Mouse (Mus musculus) CH12.LX (cell line): ENCODE data around the gene Slc6a11.

ENCODE experiments used
- BHLHE40 ChIP-seq: IDR thresholded peaks from 2 replicates; pipeline ENCODE4 v1.6.1; 2011; ENCODE audit warnings: mild to moderate bottlenecking, low read depth, low read length, improper control_type of control experiment
- CHD2 ChIP-seq: IDR thresholded peaks from 2 replicates; pipeline ENCODE4 v1.6.1; 2011; ENCODE audit warnings: low read length, improper control_type of control experiment
- CTCF ChIP-seq, 2 experiments: IDR thresholded peaks in 1 of 2; conservative IDR thresholded peaks in 1 of 2; 2 replicates each; pipeline ENCODE4 v1.5.1; 2011 to 2012; ENCODE audit warnings: low read depth in 2 of 2, low read length in 2 of 2, improper control_type of control experiment in 1 of 2, inconsistent platforms in 1 of 2, mild to moderate bottlenecking in 1 of 2, moderate library complexity in 1 of 2
- EP300 ChIP-seq: IDR thresholded peaks from 2 replicates; pipeline ENCODE4 v1.6.1; 2011; ENCODE audit warnings: low read length, improper control_type of control experiment
- HCFC1 ChIP-seq: IDR thresholded peaks from 2 replicates; pipeline ENCODE4 v1.6.1; 2012; ENCODE audit warnings: low read depth, mild to moderate bottlenecking, inconsistent platforms, low read length, improper control_type of control experiment
- IRF4 ChIP-seq: IDR thresholded peaks from 2 replicates; pipeline ENCODE4 v1.6.1; 2014; ENCODE audit warnings: low read depth, mild to moderate bottlenecking, inconsistent platforms, low read length, improper control_type of control experiment
- NRF1 ChIP-seq: IDR thresholded peaks from 2 replicates; pipeline ENCODE4 v1.6.1; 2014; ENCODE audit warnings: low read depth, mild to moderate bottlenecking, inconsistent platforms, low read length, improper control_type of control experiment, moderate library complexity
- POLR2A ChIP-seq: IDR thresholded peaks from 2 replicates; pipeline ENCODE4 v1.6.1; 2011; ENCODE audit warnings: low read depth, mild to moderate bottlenecking, improper control_type of control experiment, low read length
- POLR2AphosphoS2 ChIP-seq: IDR thresholded peaks from 2 replicates; pipeline ENCODE4 v1.6.1; 2011; ENCODE audit warnings: low read depth, low read length, improper control_type of control experiment
- RCOR1 ChIP-seq: conservative IDR thresholded peaks from 2 replicates; pipeline ENCODE4 v1.6.1; 2012; ENCODE audit warnings: low read depth, mild to moderate bottlenecking, inconsistent platforms, low read length, improper control_type of control experiment
- USF1 ChIP-seq: IDR thresholded peaks from 2 replicates; pipeline ENCODE4 v1.6.1; 2014; ENCODE audit warnings: low read depth, mild to moderate bottlenecking, inconsistent platforms, low read length, improper control_type of control experiment
- ZKSCAN1 ChIP-seq: IDR thresholded peaks from 2 replicates; pipeline ENCODE4 v1.6.1; 2012; ENCODE audit warnings: low read depth, inconsistent platforms, low read length, improper control_type of control experiment, borderline replicate concordance
- ZMIZ1 ChIP-seq: IDR thresholded peaks from 2 replicates; pipeline ENCODE4 v1.6.1; 2012; ENCODE audit warnings: low read depth, mild to moderate bottlenecking, inconsistent platforms, low read length, improper control_type of control experiment
- ZNF384 ChIP-seq: IDR thresholded peaks from 2 replicates; pipeline ENCODE4 v1.6.1; 2012; ENCODE audit warnings: low read depth, low read length, improper control_type of control experiment, inconsistent platforms

DNA sequence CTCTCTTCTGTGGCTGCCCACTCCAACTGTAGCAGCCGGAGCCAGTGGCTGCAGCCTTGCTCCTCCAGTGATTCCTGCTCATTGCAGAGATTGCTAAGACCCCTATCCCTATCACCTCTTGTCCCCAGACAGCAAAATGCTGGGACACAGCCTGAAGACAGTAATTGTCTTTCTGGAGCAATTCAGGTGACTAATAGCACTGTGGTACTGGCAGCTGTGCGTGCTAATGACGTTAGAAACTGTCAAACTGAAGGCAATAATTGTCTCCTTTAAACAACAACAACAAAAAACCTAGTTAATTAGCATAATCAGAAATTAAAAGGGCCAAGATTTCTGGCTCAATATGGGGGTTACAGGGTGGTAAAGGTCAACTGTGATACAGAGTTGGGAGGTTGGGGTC, 133.0 kb downstream of the Slc6a11 start:
- TF ChIP-seq CTCF (conservative IDR thresholded peaks at IDR 0.05 in 1 of 2, IDR thresholded peaks at IDR 0.05 in 1 of 2; ENCODE audit: low read depth in 2 of 2, low read length in 2 of 2) (no peak), POLR2A (no peak), USF1 (no peak), IRF4 (no peak), BHLHE40 (no peak), POLR2AphosphoS2 (no peak), ZNF384 (no peak), ZMIZ1 (no peak), ZKSCAN1 (no peak), EP300 (no peak), RCOR1 (no peak), HCFC1 (no peak), CHD2 (no peak), NRF1 (no peak)
